Mouse (Mus musculus): ENCODE results near the gene Zfp524. TPM values are rescaled to one million over a fixed set of nuclear protein-coding genes. Genes with fewer than 3 reads are reported as not detected.
"Not testable (repeated sequence)": the region's sequence is repeated elsewhere in the genome, so short reads cannot be mapped to it uniquely, and the experiment has no call there.

Zfp524 gene
- polyA plus RNA-seq, 1 experiment from 2014 or later, result 10.4 TPM

DNA sequence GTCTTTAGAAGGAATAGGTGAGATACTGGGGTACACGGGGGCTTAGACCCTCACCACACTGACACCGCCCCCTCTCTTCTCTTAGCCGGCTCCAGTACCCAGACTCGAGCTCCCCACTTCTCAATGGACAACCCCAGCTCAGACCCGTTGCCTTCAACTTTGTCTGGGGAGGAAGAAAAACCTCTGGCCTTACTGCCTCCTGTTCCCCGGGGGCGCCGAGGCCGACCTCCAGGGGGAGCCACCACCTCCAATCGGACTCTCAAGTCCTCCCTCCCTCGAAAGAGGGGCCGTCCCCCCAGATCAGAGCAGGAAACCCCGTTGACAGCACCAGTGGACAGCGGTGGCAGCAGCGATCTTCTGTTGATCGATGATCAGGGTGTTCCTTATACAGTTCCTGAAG, 3.1 kb downstream of the Zfp524 start:
- no peaks in the 10 kb centered on the region for H3K27me3 ChIP-seq
- no peak for ATAC-seq (replicated peaks; ENCODE audit: low FRiP score)
- no peak overlapping the region for H3K9ac ChIP-seq
- H3K36me3 ChIP-seq, result peaks cover 30% of the 10 kb centered on the region
- no peaks in the 10 kb centered on the region for H3K9me3 ChIP-seq (replicated peaks)
- no peak overlapping the region for H3K27ac ChIP-seq
- peaks cover 37% of the 10 kb centered on the region for H3K4me1 ChIP-seq
- WGBS, result 90% methylated on average over 16 of the region's 16 CpGs
- no peak overlapping the region for H3K4me2 ChIP-seq
- H3K4me3 ChIP-seq (replicated peaks), result no peak overlapping the region

DNA sequence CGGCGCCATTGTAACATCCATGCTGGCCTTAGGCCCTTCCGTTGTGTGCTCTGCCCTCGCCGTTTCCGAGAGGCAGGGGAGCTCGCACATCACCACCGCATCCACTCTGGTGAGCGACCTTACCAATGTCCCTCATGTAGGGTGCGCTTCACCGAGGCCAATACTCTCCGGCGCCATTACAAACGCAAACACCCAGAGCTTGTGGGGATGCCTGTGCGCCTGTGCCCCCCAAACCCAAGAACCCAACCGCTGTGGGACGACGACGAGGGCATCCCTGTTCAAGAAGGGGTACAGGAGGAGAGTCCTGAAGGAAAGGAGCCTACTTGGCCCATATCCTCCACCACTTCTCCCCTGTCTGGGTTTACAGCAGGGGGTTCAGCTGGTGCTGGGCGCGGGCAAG, 3.7 kb downstream of the Zfp524 start:
- 97% methylated on average over 21 of the region's 21 CpGs for WGBS
- Histone ChIP-seq H3K36me3 (peaks cover 30% of the 10 kb centered on the region), H3K4me2 (no peak overlapping the region), H3K27ac (no peak overlapping the region), H3K9me3 (replicated peaks) (no peaks in the 10 kb centered on the region), H3K9ac (no peak overlapping the region), H3K4me3 (replicated peaks) (no peak overlapping the region), H3K4me1 (peaks cover 37% of the 10 kb centered on the region), H3K27me3 (no peaks in the 10 kb centered on the region)
- no peak for ATAC-seq (replicated peaks; ENCODE audit: low FRiP score)

DNA sequence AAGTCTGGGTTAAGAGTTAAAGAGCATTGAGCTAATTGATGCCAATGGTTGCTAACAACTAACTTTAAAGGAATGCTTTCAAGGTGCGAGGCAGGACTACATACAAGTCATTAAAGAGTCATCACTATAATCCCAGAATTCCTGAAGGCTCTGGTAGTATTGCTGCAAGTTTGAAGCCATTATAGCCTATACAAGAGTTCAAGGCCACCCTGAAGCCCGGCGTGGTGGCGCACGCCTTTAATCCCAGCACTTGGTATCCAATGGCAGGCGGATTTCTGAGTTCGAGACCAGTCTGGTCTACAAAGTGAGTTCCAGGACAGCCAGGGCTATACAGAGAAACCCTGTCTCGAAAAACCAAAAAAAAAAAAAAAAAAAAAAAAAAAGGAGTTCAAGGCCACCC, 5.4 kb downstream of the Zfp524 start:
- Histone ChIP-seq H3K36me3 (peaks cover 44% of the 10 kb centered on the region), H3K4me1 (peaks cover 30% of the 10 kb centered on the region), H3K4me3 (replicated peaks) (peak overlapping the region; percentile 66), H3K27ac (peak overlapping the region; percentile 97), H3K9ac (peak overlapping the region; percentile 51), H3K4me2 (peak overlapping the region; percentile 67)
- H3K9me3 ChIP-seq (replicated peaks); H3K27me3 ChIP-seq; ATAC-seq (replicated peaks; ENCODE audit: low FRiP score): not testable (repeated sequence)
- WGBS, result 28% methylated on average over 8 of the region's 8 CpGs

DNA sequence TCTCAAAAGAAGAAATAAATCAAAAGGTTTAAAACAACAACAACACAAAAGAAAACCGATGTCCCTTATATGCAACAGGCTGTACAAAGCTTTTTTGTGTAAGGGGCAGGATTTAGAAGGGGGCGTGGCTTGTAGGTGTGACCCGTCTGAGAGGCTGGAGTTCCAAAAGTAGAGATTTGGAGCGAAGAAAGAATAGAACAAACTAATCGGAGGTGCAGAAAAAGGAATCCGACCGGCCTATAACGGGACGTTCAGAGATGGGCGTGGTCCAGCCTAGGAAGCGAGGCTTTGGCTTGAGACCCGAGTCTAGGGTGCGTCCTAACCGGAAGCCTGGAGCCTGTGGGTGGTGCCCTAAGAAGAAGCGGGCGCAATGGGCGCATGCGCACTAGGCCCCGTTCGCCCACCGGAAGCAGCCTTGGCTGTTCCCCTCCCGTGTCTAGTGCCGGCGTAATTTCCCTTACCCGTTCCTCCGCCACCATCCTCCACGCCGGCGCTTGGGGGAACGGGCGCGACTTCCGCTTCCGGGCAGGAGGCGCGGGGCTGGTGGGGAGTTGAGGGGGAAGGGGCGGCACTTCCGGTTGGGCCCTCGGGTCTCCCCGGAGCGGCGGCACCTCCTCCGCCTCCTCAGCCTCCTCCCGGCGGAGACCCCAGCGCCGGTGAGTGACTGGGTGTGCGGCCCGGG, 5.9 kb downstream of the Zfp524 start, which contains the start of the genes Zfp865 and Ccdc106:
TSS of gene Zfp865 (plus strand) at position 377 of the 682 bp plus-strand sequence.
TSS of gene Ccdc106 (plus strand) at position 554 of the 682 bp plus-strand sequence.
- peaks cover 30% of the 10 kb centered on the region for H3K4me1 ChIP-seq
- no peaks in the 10 kb centered on the region for H3K27me3 ChIP-seq
- no peaks in the 10 kb centered on the region for H3K9me3 ChIP-seq (replicated peaks)
- peak within 1 kb of the TSS; percentile 81 for H3K9ac ChIP-seq
- H3K4me3 ChIP-seq (replicated peaks), result peak within 1 kb of the TSS; percentile 66
- peak within 1 kb of the TSS; percentile 97 for H3K27ac ChIP-seq
- under 1% methylated on average over 29 of the region's 49 CpGs for WGBS
- ATAC-seq (replicated peaks; ENCODE audit: low FRiP score), result peak; percentile 91
- H3K36me3 ChIP-seq, result peaks cover 49% of the 10 kb centered on the region
- H3K4me2 ChIP-seq, result peak within 1 kb of the TSS; percentile 67

DNA sequence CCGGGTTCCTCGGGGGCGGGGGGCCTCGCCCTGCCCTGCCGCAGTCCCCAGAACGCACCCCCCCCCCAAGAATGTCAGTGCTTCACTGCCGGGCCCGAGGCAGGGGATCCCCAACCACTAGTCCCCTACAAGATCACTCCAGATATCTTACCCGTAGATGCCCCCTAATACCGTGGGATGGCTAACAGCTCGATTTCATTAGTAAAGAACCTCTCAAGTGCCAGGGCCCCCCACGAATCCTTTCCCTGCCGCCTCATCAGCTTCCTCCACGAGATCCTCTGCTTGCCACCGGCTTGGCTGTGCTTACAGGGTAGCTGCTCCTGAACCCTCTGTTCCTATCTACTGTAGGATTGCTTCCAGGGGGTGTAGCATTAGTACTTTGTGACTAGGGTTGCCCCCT, 6.5 kb downstream of the Zfp524 start:
- WGBS, result 3% methylated on average over 15 of the region's 15 CpGs
- Histone ChIP-seq H3K9ac (peak overlapping the region; percentile 81), H3K27me3 (no peaks in the 10 kb centered on the region), H3K27ac (peak overlapping the region; percentile 97), H3K4me2 (peak overlapping the region; percentile 67), H3K4me1 (peaks cover 30% of the 10 kb centered on the region), H3K4me3 (replicated peaks) (peak overlapping the region; percentile 66), H3K36me3 (peaks cover 55% of the 10 kb centered on the region), H3K9me3 (replicated peaks) (no peaks in the 10 kb centered on the region)
- peak; percentile 7 for ATAC-seq (replicated peaks; ENCODE audit: low FRiP score)

DNA sequence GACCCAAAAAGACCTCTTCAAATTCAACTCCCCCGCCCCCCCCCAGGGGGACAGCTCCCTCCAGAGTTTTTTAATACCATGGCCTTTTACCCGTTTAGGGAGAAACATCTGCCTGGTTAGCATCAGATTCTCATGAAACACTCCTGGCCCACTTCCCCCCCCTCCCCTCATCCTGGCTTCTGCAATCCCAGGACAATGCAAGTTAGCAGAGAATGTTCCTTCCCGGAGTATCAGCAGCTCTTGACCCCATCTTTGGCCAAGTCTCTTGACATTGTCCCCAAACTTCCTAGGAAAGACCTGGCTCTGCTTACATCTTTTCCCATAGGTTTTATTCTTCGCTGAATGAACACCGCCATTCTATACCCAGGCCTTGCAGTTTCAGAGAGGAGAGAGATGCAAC, 7.0 kb downstream of the Zfp524 start:
- WGBS, result 48% methylated on average over 5 of the region's 5 CpGs
- no peak for ATAC-seq (replicated peaks; ENCODE audit: low FRiP score)
- Histone ChIP-seq H3K4me3 (replicated peaks) (peak overlapping the region; percentile 66), H3K4me1 (peaks cover 25% of the 10 kb centered on the region), H3K27ac (peak overlapping the region; percentile 97), H3K36me3 (peaks cover 60% of the 10 kb centered on the region), H3K4me2 (peak overlapping the region; percentile 67), H3K9ac (peak overlapping the region; percentile 81), H3K9me3 (replicated peaks) (no peaks in the 10 kb centered on the region), H3K27me3 (no peaks in the 10 kb centered on the region)

DNA sequence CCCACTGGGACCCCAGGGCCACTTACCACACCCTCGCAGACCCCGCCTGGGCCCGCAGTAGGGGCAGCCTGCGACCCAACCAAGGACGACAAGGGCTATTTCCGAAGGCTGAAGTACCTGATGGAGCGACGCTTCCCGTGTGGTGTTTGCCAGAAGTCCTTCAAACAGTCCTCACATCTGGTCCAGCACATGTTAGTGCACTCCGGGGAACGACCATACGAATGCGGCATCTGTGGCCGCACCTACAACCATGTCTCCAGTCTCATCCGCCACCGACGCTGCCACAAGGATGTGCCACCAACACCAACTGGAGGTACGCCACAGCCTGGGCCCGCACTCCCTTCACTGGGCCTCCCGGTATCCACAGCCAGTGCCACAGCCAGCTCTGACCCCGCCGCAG, 15.3 kb downstream of the Zfp524 start:
- Histone ChIP-seq H3K4me3 (replicated peaks) (no peak overlapping the region), H3K9me3 (replicated peaks) (peaks cover 38% of the 10 kb centered on the region), H3K27me3 (no peaks in the 10 kb centered on the region), H3K36me3 (peaks cover 98% of the 10 kb centered on the region), H3K4me1 (no peaks in the 10 kb centered on the region), H3K9ac (no peak overlapping the region), H3K4me2 (no peak overlapping the region), H3K27ac (no peak overlapping the region)
- 95% methylated on average over 22 of the region's 22 CpGs for WGBS
- 0 out of 2 replicates have a peak, but pooled peaks have one; percentile 20 for ATAC-seq (replicated peaks; ENCODE audit: low FRiP score)

DNA sequence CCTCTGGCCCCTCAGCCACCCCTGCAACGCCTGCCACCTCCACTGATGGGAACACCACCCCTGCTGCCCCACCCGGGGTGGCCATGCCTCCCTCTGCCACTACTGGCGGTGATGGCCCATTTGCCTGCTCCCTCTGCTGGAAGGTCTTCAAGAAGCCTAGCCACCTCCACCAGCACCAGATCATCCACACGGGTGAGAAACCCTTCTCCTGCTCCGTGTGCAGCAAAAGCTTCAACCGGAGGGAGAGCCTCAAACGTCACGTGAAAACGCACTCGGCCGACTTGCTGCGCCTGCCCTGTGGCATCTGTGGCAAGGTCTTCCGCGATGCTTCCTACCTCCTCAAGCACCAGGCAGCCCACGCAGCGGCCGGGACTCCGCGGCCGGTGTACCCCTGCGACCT, 15.7 kb downstream of the Zfp524 start:
- Histone ChIP-seq H3K9me3 (replicated peaks) (peaks cover 38% of the 10 kb centered on the region), H3K36me3 (peaks cover 98% of the 10 kb centered on the region), H3K9ac (no peak overlapping the region), H3K4me3 (replicated peaks) (no peak overlapping the region), H3K27me3 (no peaks in the 10 kb centered on the region), H3K4me2 (no peak overlapping the region), H3K4me1 (no peaks in the 10 kb centered on the region), H3K27ac (no peak overlapping the region)
- ATAC-seq (replicated peaks; ENCODE audit: low FRiP score), result no peak
- 91% methylated on average over 21 of the region's 21 CpGs for WGBS

DNA sequence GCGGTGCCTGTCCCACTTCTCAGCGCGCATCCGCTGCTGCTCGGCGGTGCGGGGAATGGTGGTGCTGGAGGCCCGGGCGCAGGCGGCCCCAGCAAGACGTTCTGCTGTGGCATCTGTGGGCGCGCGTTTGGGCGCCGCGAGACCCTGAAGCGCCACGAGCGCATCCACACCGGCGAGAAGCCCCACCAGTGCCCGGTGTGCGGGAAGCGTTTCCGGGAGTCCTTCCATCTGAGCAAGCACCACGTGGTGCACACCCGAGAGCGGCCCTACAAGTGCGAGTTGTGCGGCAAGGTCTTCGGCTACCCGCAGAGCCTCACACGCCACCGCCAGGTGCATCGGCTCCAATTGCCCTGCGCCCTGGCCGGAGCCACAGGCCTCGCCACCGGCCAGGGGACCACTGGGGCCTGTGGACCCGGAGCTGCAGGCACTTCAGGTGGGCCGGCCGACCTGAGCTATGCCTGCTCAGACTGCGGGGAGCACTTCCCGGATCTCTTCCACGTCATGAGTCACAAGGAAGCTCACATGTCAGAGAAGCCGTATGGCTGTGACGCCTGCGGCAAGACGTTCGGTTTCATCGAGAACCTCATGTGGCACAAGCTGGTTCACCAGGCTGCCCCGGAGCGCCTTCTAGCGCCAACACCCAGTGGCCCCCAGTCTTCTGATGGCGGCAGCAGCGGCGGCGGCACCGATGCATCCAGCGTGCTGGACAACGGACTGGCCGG, 16.5 kb downstream of the Zfp524 start:
- Histone ChIP-seq H3K4me3 (replicated peaks) (no peak overlapping the region), H3K9me3 (replicated peaks) (peaks cover 38% of the 10 kb centered on the region), H3K36me3 (peaks cover 98% of the 10 kb centered on the region), H3K4me2 (no peak overlapping the region), H3K4me1 (no peaks in the 10 kb centered on the region), H3K27ac (no peak overlapping the region), H3K9ac (no peak overlapping the region), H3K27me3 (no peaks in the 10 kb centered on the region)
- WGBS, result 83% methylated on average over 63 of the region's 63 CpGs
- no peak for ATAC-seq (replicated peaks; ENCODE audit: low FRiP score)

DNA sequence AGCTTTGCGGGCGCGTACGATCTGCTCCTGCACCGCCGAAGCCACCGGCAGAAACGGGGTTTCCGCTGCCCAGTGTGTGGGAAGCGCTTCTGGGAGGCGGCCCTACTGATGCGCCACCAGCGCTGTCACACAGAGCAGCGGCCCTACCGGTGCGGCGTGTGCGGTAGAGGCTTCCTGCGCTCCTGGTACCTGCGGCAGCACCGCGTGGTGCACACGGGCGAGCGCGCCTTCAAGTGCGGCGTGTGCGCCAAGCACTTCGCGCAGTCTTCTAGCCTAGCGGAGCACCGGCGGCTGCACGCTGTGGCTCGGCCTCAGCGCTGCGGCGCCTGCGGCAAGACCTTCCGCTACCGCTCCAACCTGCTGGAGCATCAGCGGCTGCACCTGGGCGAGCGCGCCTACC, 17.3 kb downstream of the Zfp524 start:
- WGBS, result 82% methylated on average over 46 of the region's 46 CpGs
- no peak overlapping the region for H3K4me2 ChIP-seq
- H3K9ac ChIP-seq, result no peak overlapping the region
- no peak overlapping the region for H3K27ac ChIP-seq
- peaks cover 98% of the 10 kb centered on the region for H3K36me3 ChIP-seq
- peaks cover 38% of the 10 kb centered on the region for H3K9me3 ChIP-seq (replicated peaks)
- no peak overlapping the region for H3K4me3 ChIP-seq (replicated peaks)
- no peaks in the 10 kb centered on the region for H3K27me3 ChIP-seq
- 0 out of 2 replicates have a peak, but pooled peaks have one; percentile 10 for ATAC-seq (replicated peaks; ENCODE audit: low FRiP score)
- H3K4me1 ChIP-seq, result no peaks in the 10 kb centered on the region

DNA sequence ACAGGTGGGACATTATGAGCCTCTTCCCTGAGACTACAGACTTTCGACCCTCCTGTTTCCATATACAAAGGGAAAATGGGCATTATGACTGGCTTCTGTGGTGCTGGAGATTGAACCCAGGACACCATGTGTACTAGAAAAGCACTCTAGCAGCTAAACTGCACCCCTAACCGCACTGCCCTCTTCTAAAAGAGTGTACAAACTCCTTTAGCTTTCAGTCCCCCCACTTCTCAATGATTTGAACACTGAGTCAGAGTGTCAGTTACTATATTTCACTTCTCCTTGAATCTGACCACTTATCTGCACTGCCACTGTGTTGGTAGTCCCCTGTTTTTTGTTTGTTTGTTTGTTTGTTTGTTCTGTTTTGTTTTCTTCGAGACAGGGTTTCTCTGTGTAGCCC, 19.6 kb downstream of the Zfp524 start, which contains the start of gene 4632433K11Rik:
TSS of gene 4632433K11Rik (plus strand) at position 301 of the 400 bp plus-strand sequence.
- Histone ChIP-seq H3K4me3 (replicated peaks) (no peak within 1 kb of the TSS), H3K4me2 (no peak within 1 kb of the TSS), H3K9me3 (replicated peaks) (peaks cover 34% of the 10 kb centered on the region), H3K9ac (no peak within 1 kb of the TSS), H3K4me1 (peaks cover 3% of the 10 kb centered on the region; the same call in 1 of the 2 replicates), H3K36me3 (peaks cover 77% of the 10 kb centered on the region), H3K27ac (no peak within 1 kb of the TSS), H3K27me3 (no peaks in the 10 kb centered on the region)
- no peak for ATAC-seq (replicated peaks; ENCODE audit: low FRiP score)
- WGBS, result 88% methylated on average over 3 of the region's 3 CpGs

DNA sequence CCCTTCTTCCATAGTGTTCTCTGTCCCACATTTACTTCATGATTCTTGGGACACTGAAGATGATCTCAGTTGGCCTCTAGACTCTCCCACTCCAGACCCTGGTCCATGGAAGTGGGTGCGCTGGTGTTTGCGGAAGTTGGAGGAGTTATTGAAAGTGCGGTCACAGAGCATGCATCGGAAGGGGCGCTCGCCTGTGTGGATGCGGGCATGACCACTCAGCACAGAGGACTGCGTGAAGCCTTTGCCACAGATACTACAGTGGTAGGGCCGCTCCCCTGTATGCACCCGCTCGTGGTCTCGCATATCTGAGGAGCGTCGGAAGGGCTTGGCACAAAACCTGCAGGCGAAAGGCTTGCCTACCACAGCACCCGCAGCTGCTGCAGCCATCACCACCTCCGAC, 21.4 kb downstream of the Zfp524 start:
- Histone ChIP-seq H3K9me3 (replicated peaks) (peaks cover 16% of the 10 kb centered on the region), H3K4me3 (replicated peaks) (no peak overlapping the region), H3K9ac (no peak overlapping the region), H3K36me3 (peaks cover 61% of the 10 kb centered on the region), H3K27ac (no peak overlapping the region), H3K4me1 (peaks cover 11% of the 10 kb centered on the region; the same call in 1 of the 2 replicates), H3K27me3 (no peaks in the 10 kb centered on the region), H3K4me2 (no peak overlapping the region)
- no peak for ATAC-seq (replicated peaks; ENCODE audit: low FRiP score)
- WGBS, result 95% methylated on average over 17 of the region's 17 CpGs

Measured in kidney, embryonic 15.5 days (tissue).